Mouse (Mus musculus) heart, postnatal 0 days (tissue): ENCODE data around the gene Sapcd1. TPM values are rescaled to one million over a fixed set of nuclear protein-coding genes. Genes with fewer than 3 reads are reported as not detected.
"Not testable (repeated sequence)": the region's sequence is repeated elsewhere in the genome, so short reads cannot be mapped to it uniquely, and the experiment has no call there.

Experiments used
- ATAC-seq: fragments of 200-750 bp; cut with Nextera tagmentation; 2 replicates; pipeline ENCODE4 v1.8.0; 2017; ENCODE audit warnings: low read depth, moderate number of reproducible peaks, moderate library complexity; ENCODE audit not compliant: insufficient read depth
- DNase-seq: peaks from one replicate; pipeline ENCODE4 v3.0.0-alpha.2; 2016; ENCODE audit warnings: low spot score
- H3K27ac ChIP-seq: fragments of 300-500 bp; sonication (generic); 2 replicates; pipeline ENCODE4 v1.5.1; 2014; ENCODE audit warnings: low read depth, mild to moderate bottlenecking
- H3K27me3 ChIP-seq: fragments of 300-500 bp; sonication (generic); 2 replicates; pipeline ENCODE4 v1.6.1; 2014; ENCODE audit warnings: low read length, mixed read lengths; ENCODE audit not compliant: control insufficient read depth, insufficient read depth
- H3K36me3 ChIP-seq: fragments of 300-500 bp; sonication (generic); replicated peaks from 2 replicates; pipeline ENCODE4 v1.6.1; 2014; ENCODE audit warnings: low read length, mixed read lengths; ENCODE audit not compliant: control insufficient read depth, insufficient read depth
- H3K4me1 ChIP-seq: fragments of 300-500 bp; sonication (generic); 2 replicates; pipeline ENCODE4 v1.6.1; 2014; ENCODE audit warnings: antibody characterized with exemption; ENCODE audit not compliant: control insufficient read depth, insufficient read depth
- H3K4me2 ChIP-seq: fragments of 300-500 bp; sonication (generic); 2 replicates; pipeline ENCODE4 v1.6.1; 2014; ENCODE audit warnings: low read depth, mild to moderate bottlenecking, low read length, moderate library complexity
- H3K4me3 ChIP-seq: fragments of 300-500 bp; sonication (generic); 2 replicates; pipeline ENCODE4 v1.5.1; 2014; ENCODE audit warnings: low read depth, low read length
- H3K9ac ChIP-seq: fragments of 300-500 bp; sonication (generic); replicated peaks from 2 replicates; pipeline ENCODE4 v1.6.1; 2014; ENCODE audit warnings: low read depth, low read length, mixed read lengths
- H3K9me3 ChIP-seq: fragments of 300-500 bp; sonication (generic); replicated peaks from 2 replicates; pipeline ENCODE4 v1.6.1; 2016; ENCODE audit warnings: low read length; ENCODE audit not compliant: control insufficient read depth
- CTCF ChIP-seq: IDR thresholded peaks from 2 replicates; pipeline ENCODE4 v1.5.1; 2016; ENCODE audit warnings: antibody characterized with exemption, control low read depth, low read depth
- EP300 ChIP-seq: IDR thresholded peaks from 2 replicates; pipeline ENCODE4 v1.6.1; 2016; ENCODE audit warnings: antibody characterized with exemption, low read depth
- WGBS: fragments of 180-500 bp; shearing (Covaris S2); extraction: QIAGEN DNeasy Blood & Tissue Kit; methylation state at CpG from one replicate; pipeline ENCODE4 v1.1.7; 2014; 5-methylcytosine and 5-hydroxymethylcytosine counted together
- polyA plus RNA-seq: library from polyadenylated mRNA; unstranded; fragments of >200 nt; fragmentation: Nextera tagmentation; extraction: Ambion mirVana; gene quantifications from 2 replicates; pipeline ENCODE4 v1.2.1, GENCODE M21; 2015
- total RNA-seq: library from RNA; depleted of rRNA; stranded (reverse); fragments of >200 nt; gene quantifications from 2 replicates; pipeline ENCODE4 v1.2.3, GENCODE M21; 2014; ENCODE audit warnings: low replicate concordance

Gene Sapcd1
- total and polyA plus RNA-seq, 2 experiments from 2014 or later = 1.2 to 2.1 TPM

DNA sequence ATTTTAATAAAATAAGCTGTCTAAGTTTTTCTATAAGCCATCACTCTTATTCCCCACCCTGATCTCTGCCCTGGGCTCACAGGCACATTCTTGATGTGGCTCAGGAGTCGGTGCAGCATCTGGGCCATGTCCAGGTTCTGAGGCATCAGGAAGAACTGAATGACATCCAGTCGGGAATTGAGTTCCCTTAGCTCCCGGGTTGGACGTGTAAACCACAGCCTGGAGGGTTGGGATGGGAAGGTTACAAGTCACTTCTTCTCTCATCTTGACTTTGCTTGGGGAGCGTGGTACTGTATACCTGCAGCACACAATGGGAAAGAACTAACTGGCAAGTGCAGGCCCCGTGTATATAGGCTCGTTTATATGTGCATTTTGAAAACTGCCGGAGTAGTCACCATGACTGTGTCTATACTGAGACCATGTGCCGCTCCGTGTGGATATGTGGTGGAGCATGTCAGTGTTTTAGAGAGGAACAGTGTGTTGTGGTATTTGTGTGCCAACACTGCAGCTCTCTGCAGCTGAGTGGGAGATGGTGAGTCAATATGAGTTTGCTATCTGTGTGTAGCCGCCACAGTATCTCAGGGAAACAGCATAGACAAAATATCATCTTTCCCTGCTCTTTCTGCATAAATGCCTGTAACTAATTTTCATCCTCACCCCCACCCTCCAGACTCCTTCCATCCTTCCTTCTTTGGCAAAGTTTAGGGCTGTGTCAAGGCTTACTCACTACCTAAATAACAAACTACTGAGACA, 11.5 kb upstream of the Sapcd1 start:
- H3K9ac ChIP-seq = no peak overlapping the region
- TF ChIP-seq EP300 (no peak), CTCF (no peak)
- ATAC-seq = no peak
- peaks cover 1% of the 10 kb centered on the region for H3K4me1 ChIP-seq
- no peak overlapping the region for H3K4me3 ChIP-seq
- DNase-seq = no peak
- H3K9me3 ChIP-seq = no peaks in the 10 kb centered on the region
- 77% methylated on average over 11 of the region's 11 CpGs for WGBS
- no peaks in the 10 kb centered on the region for H3K27me3 ChIP-seq
- no peak overlapping the region for H3K4me2 ChIP-seq
- no peaks in the 10 kb centered on the region for H3K36me3 ChIP-seq
- no peak overlapping the region for H3K27ac ChIP-seq

DNA sequence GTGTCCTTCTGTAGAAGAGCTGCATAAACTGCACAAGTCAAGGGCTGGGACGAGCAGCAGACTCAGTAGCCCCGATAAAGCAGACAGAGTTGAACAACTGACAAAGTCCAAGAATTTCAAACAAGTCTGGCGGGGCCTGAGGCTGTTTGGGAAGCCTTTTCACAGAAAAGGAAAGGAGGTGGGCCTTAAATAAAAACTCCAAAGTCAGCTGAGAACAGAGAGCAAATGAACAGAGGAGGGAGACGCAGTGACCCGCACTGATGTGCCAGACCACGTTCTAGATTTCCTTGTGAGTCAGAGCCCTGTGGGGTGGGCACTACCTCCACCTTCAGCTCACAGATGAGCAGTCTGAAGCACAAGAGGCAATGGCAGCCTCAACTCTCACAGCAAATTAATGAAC, 7.1 kb upstream of the Sapcd1 start:
- TF ChIP-seq CTCF (no peak), EP300 (no peak)
- DNase-seq = no peak
- Histone ChIP-seq H3K27ac (no peak overlapping the region), H3K36me3 (no peaks in the 10 kb centered on the region), H3K9me3 (no peaks in the 10 kb centered on the region), H3K9ac (no peak overlapping the region), H3K4me3 (no peak overlapping the region), H3K4me1 (no peaks in the 10 kb centered on the region), H3K4me2 (no peak overlapping the region), H3K27me3 (no peaks in the 10 kb centered on the region)
- ATAC-seq = no peak
- 75% methylated on average over 6 of the region's 6 CpGs for WGBS

DNA sequence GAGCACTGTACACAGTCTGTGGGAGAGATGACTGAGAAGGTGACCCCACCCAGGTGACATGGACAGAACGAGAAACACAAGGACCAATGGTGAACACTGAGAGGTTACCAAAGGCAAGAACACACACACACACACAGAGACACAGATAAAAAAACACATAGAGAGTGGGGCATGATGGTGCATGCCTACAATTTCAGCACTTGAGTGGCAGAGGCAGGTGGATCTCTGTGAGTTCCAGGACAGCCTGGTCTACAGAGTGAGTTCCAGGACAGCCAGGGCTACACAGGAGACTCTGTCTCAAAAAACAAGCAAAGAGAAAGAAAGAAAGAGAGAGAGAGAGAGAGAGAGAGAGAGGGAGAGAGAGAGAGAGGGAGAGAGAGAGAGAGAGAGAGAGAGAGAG, 5.9 kb upstream of the Sapcd1 start:
- H3K27me3 ChIP-seq, H3K4me3 ChIP-seq, H3K4me1 ChIP-seq, ATAC-seq, H3K9ac ChIP-seq, DNase-seq, H3K27ac ChIP-seq, H3K9me3 ChIP-seq, H3K36me3 ChIP-seq, H3K4me2 ChIP-seq: not testable (repeated sequence)
- 67% methylated on average over 1 of the region's 1 CpGs for WGBS

GRCm38 (mm10) chr17:35032323-35032870, 4.6 kb upstream of the Sapcd1 start:
- Histone ChIP-seq H3K9ac (no peak overlapping the region), H3K4me3 (no peak overlapping the region), H3K36me3 (no peaks in the 10 kb centered on the region), H3K27me3 (no peaks in the 10 kb centered on the region), H3K4me1 (no peaks in the 10 kb centered on the region), H3K4me2 (no peak overlapping the region), H3K9me3 (no peaks in the 10 kb centered on the region), H3K27ac (no peak overlapping the region)
- DNase-seq = no peak
- WGBS = 60% methylated on average over 8 of the region's 8 CpGs
- ATAC-seq = no peak
- no peak for TF ChIP-seq EP300
- 0 out of 2 replicates have a peak, but pooled peaks have one; percentile 3 for TF ChIP-seq CTCF

DNA sequence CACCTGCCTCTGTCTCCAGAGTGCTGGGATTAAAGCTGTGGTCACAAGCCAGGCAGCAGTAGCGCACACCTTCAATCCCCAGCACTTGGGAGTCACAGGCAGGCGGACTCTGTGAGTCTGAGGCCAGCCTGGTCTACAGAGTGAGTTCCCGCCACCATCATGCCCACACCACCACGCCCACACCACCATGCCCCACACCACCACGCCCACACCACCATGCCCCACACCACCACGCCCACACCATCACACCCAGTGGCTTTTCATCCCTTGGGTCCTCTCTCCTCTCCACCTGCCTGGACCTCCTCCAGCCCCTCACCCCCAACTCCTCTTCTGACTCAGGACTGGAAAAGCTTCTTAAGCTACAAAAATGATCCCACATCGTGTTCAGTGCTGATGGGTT, 4.1 kb upstream of the Sapcd1 start:
- no peaks in the 10 kb centered on the region for H3K36me3 ChIP-seq
- no peaks in the 10 kb centered on the region for H3K27me3 ChIP-seq
- 77% methylated on average over 7 of the region's 7 CpGs for WGBS
- H3K27ac ChIP-seq = no peak overlapping the region
- TF ChIP-seq CTCF (no peak), EP300 (no peak)
- ATAC-seq (no peak), DNase-seq (no peak)
- H3K4me3 ChIP-seq = no peak overlapping the region
- no peaks in the 10 kb centered on the region for H3K9me3 ChIP-seq
- H3K9ac ChIP-seq = no peak overlapping the region
- H3K4me1 ChIP-seq = no peaks in the 10 kb centered on the region
- no peak overlapping the region for H3K4me2 ChIP-seq

GRCm38 (mm10) chr17:35031272-35031671, 3.5 kb upstream of the Sapcd1 start:
- H3K9me3 ChIP-seq = no peaks in the 10 kb centered on the region
- no peak overlapping the region for H3K4me2 ChIP-seq
- no peak for TF ChIP-seq EP300
- TF ChIP-seq CTCF = no peak
- H3K27ac ChIP-seq = no peak overlapping the region
- WGBS = 90% methylated on average over 11 of the region's 11 CpGs
- no peak overlapping the region for H3K4me3 ChIP-seq
- ATAC-seq (no peak), DNase-seq (no peak)
- no peaks in the 10 kb centered on the region for H3K4me1 ChIP-seq
- no peaks in the 10 kb centered on the region for H3K36me3 ChIP-seq
- H3K27me3 ChIP-seq = no peaks in the 10 kb centered on the region
- H3K9ac ChIP-seq = no peak overlapping the region
